7 mouse cellular contexts compared by ENCODE assay signal in the genomic region with DNA sequence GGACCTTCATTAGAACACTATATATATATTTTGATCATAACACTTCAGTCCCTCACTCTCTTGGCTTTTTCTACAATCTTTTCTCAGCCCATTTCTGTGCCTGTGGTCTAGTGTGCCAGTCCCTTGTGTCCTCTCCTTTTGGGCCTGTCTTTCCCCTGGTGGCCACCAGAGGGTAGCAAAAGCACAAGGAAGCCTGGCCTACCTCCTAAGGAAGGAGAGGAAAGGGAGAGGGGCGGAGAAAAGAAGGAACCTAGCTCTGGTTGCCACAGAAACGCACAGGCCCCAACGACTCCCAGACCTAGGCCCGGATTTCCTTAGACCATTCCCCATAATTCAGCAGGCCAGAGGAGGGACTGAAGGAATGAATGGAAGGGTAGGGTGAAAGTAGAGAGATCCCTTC. TPM values are rescaled to one million over a fixed set of nuclear protein-coding genes. Genes with fewer than 3 reads are reported as not detected.
DNase-seq lines count a peak whose midpoint lies in the region; ATAC-seq lines count a peak whose summit lies in the region.

No protein-coding gene starts in this region.

- peak; percentile 88 for DNase-seq in adrenal gland, postnatal 14 days
- DNase-seq in embryo, embryonic 9.5 days (ENCODE audit: extremely low spot score), result peak; percentile 87
- DNase-seq in left cerebral cortex, postnatal 25 days (ENCODE audit: low spot score in 2 of 2), result peak; percentile 90 to 96
- peak; percentile 67 for DNase-seq in skeletal muscle tissue, adult 2 months (ENCODE audit: low read depth, low spot score)

- intact Hi-C loops in left cerebral cortex, postnatal 25 days (cut with DNase I), result loop anchor here (2.0 to 10.0 kb wide), 6 partner anchors 22 to 540 kb away; partner anchors contain the start of genes Ash1l, Dap3, Efna4 and Ube2q1

- ATAC-seq in granulocyte monocyte progenitor cell, adult 5-6 weeks (replicated peaks; ENCODE audit: poor library complexity, severe bottlenecking), result peak; percentile 71
- peak; percentile 58 for ATAC-seq in intestine, embryonic 16.5 days
- 0 out of 2 replicates have a peak, but pooled peaks have one; percentile 21 for ATAC-seq in midbrain, embryonic 12.5 days (ENCODE audit: low FRiP score, low read depth)

- peak overlapping the region; percentile 69 for H3K4me2 ChIP-seq in intestine, embryonic 16.5 days (ENCODE audit: low read depth, low read length)
- H3K4me2 ChIP-seq in midbrain, embryonic 12.5 days (replicated peaks), result peak overlapping the region; percentile 60

- H3K27me3 ChIP-seq in intestine, embryonic 16.5 days (replicated peaks; ENCODE audit: control insufficient read depth, insufficient read depth, low read length), result peaks cover 30% of the 10 kb centered on the region; the same call in 1 of the 2 replicates
- H3K27me3 ChIP-seq in midbrain, embryonic 12.5 days, result peaks cover 73% of the 10 kb centered on the region

- H3K4me1 ChIP-seq in intestine, embryonic 16.5 days (ENCODE audit: control insufficient read depth, insufficient read depth, low read length), result peaks cover 53% of the 10 kb centered on the region
- peaks cover 59% of the 10 kb centered on the region for H3K4me1 ChIP-seq in midbrain, embryonic 12.5 days

- H3K9me3 ChIP-seq in intestine, embryonic 16.5 days (ENCODE audit: control insufficient read depth, low read length), result no peaks in the 10 kb centered on the region
- no peaks in the 10 kb centered on the region for H3K9me3 ChIP-seq in midbrain, embryonic 12.5 days

- H3K9ac ChIP-seq in intestine, embryonic 16.5 days (ENCODE audit: low read depth, low read length), result peak overlapping the region; percentile 51; the same call in 1 of the 2 replicates
- H3K9ac ChIP-seq in midbrain, embryonic 12.5 days (replicated peaks), result no peak overlapping the region

- 3% methylated on average over 4 of the region's 4 CpGs for WGBS in intestine, embryonic 16.5 days
- WGBS in midbrain, embryonic 12.5 days, result 2% methylated on average over 4 of the region's 4 CpGs

- H3K4me3 ChIP-seq in intestine, embryonic 16.5 days (ENCODE audit: low read length), result peak overlapping the region; percentile 36; the same call in 1 of the 2 replicates
- H3K4me3 ChIP-seq in midbrain, embryonic 12.5 days, result no peak overlapping the region

- H3K36me3 ChIP-seq in intestine, embryonic 16.5 days (ENCODE audit: control insufficient read depth, insufficient read depth, low read length), result no peaks in the 10 kb centered on the region
- H3K36me3 ChIP-seq in midbrain, embryonic 12.5 days, result no peaks in the 10 kb centered on the region

- H3K27ac ChIP-seq in intestine, embryonic 16.5 days (ENCODE audit: low read length), result peak overlapping the region; percentile 37; the same call in 1 of the 2 replicates
- no peak overlapping the region for H3K27ac ChIP-seq in midbrain, embryonic 12.5 days (replicated peaks)

RNA-seq across cellular contexts. Expression of gene Efna3, which starts 5.9 kb away (rescaled TPM):
- 0.38 and 0.59 TPM in 2 replicates for total RNA-seq in adrenal gland, postnatal 14 days (2021)
- not detected in 2 replicates for total RNA-seq in granulocyte monocyte progenitor cell, adult 5-6 weeks (2014; fragmentation: Nextera tagmentation)
- total RNA-seq in granulocyte monocyte progenitor cell, adult 5-6 weeks (2017), result not detected in 2 replicates
- polyA plus RNA-seq in intestine, embryonic 16.5 days (2015; fragmentation: Nextera tagmentation; extraction: Ambion mirVana), result 5.9 and 7.5 TPM in 2 replicates
- 10 to 100 TPM; 51.3 to 56.8 TPM for total RNA-seq in left cerebral cortex, postnatal 25 days (2021)
- 10.7 and 11.1 TPM in 2 replicates for polyA plus RNA-seq in midbrain, embryonic 12.5 days (2016; fragmentation: Nextera tagmentation; extraction: Ambion mirVana)

RNA-seq across cellular contexts. Expression of gene Efna4, which starts 21.0 kb away (rescaled TPM):
- total RNA-seq in adrenal gland, postnatal 14 days (2021), result 0.26 and 0.68 TPM in 2 replicates
- 0.66 and 2.1 TPM in 2 replicates for total RNA-seq in granulocyte monocyte progenitor cell, adult 5-6 weeks (2014; fragmentation: Nextera tagmentation)
- total RNA-seq in granulocyte monocyte progenitor cell, adult 5-6 weeks (2017), result not detected in 2 replicates
- polyA plus RNA-seq in intestine, embryonic 16.5 days (2015; fragmentation: Nextera tagmentation; extraction: Ambion mirVana), result 12.1 and 14.1 TPM in 2 replicates
- under 1 TPM; 0.27 to 0.37 TPM for total RNA-seq in left cerebral cortex, postnatal 25 days (2021)
- polyA plus RNA-seq in midbrain, embryonic 12.5 days (2016; fragmentation: Nextera tagmentation; extraction: Ambion mirVana), result 16.8 and 17.3 TPM in 2 replicates

RNA-seq across cellular contexts. Expression of gene Adam15, which starts 33.0 kb away (rescaled TPM):
- 66.0 and 79.5 TPM in 2 replicates for total RNA-seq in adrenal gland, postnatal 14 days (2021)
- 42.7 and 80.7 TPM in 2 replicates for total RNA-seq in granulocyte monocyte progenitor cell, adult 5-6 weeks (2014; fragmentation: Nextera tagmentation)
- 34.8 and 44.8 TPM in 2 replicates for total RNA-seq in granulocyte monocyte progenitor cell, adult 5-6 weeks (2017)
- polyA plus RNA-seq in intestine, embryonic 16.5 days (2015; fragmentation: Nextera tagmentation; extraction: Ambion mirVana), result 49.3 and 51.6 TPM in 2 replicates
- total RNA-seq in left cerebral cortex, postnatal 25 days (2021), result 100 to 1,000 TPM; 101 to 105 TPM
- polyA plus RNA-seq in midbrain, embryonic 12.5 days (2016; fragmentation: Nextera tagmentation; extraction: Ambion mirVana), result 35.0 and 37.0 TPM in 2 replicates

RNA-seq across cellular contexts. Expression of gene Efna1, which starts 35.9 kb away (rescaled TPM):
- 19.1 and 21.9 TPM in 2 replicates for total RNA-seq in adrenal gland, postnatal 14 days (2021)
- total RNA-seq in granulocyte monocyte progenitor cell, adult 5-6 weeks (2014; fragmentation: Nextera tagmentation), result not detected in 2 replicates
- total RNA-seq in granulocyte monocyte progenitor cell, adult 5-6 weeks (2017), result not detected in 2 replicates
- polyA plus RNA-seq in intestine, embryonic 16.5 days (2015; fragmentation: Nextera tagmentation; extraction: Ambion mirVana), result 62.9 and 69.6 TPM in 2 replicates
- total RNA-seq in left cerebral cortex, postnatal 25 days (2021), result 1 to 10 TPM; 4.1 to 5.2 TPM
- 9.5 and 11.0 TPM in 2 replicates for polyA plus RNA-seq in midbrain, embryonic 12.5 days (2016; fragmentation: Nextera tagmentation; extraction: Ambion mirVana)

RNA-seq across cellular contexts. Expression of gene Dcst2, which starts 44.9 kb away (rescaled TPM):
- total RNA-seq in adrenal gland, postnatal 14 days (2021), result 0.68 and 0.70 TPM in 2 replicates
- not detected in 2 replicates for total RNA-seq in granulocyte monocyte progenitor cell, adult 5-6 weeks (2014; fragmentation: Nextera tagmentation)
- total RNA-seq in granulocyte monocyte progenitor cell, adult 5-6 weeks (2017), result not detected in 2 replicates
- polyA plus RNA-seq in intestine, embryonic 16.5 days (2015; fragmentation: Nextera tagmentation; extraction: Ambion mirVana), result 2.8 and 5.0 TPM in 2 replicates
- under 1 TPM in 1 of 2 experiments, not detected in 1; 0.32 TPM for total RNA-seq in left cerebral cortex, postnatal 25 days (2021)
- 0.22 and 0.29 TPM in 2 replicates for polyA plus RNA-seq in midbrain, embryonic 12.5 days (2016; fragmentation: Nextera tagmentation; extraction: Ambion mirVana)

Comparison
In these comparisons a context has a peak if more than half of its experiments do, and no peak if none do; other contexts are left out.
1. ATAC-seq: peak in every context shown above with its lines; median percentile 71 in granulocyte monocyte progenitor cell, adult 5-6 weeks; 58 in intestine, embryonic 16.5 days; 21 in midbrain, embryonic 12.5 days.
2. RNA of gene Efna3, which starts 5.9 kb away (total RNA-seq): 51.3 to 56.8 TPM in left cerebral cortex, postnatal 25 days; 0.38 to 0.59 TPM in adrenal gland, postnatal 14 days and not detected in granulocyte monocyte progenitor cell, adult 5-6 weeks; every median in the first group is over 10 times any median in the second.
3. Peak in every context shown above with its lines, with median percentiles within 50 percentile points of each other: DNase-seq.